Mouse (Mus musculus) spleen, adult 18-20 months (tissue): ENCODE data around the gene Enox2.
"Not testable (repeated sequence)": the region's sequence is repeated elsewhere in the genome, so short reads cannot be mapped to it uniquely, and the experiment has no call there.

ENCODE experiments used
- DNase-seq, 2 experiments: peaks; one replicate each; pipeline ENCODE4 v3.0.0; 2022; ENCODE audit warnings: mixed read lengths in 2 of 2

Gene Enox2

DNA sequence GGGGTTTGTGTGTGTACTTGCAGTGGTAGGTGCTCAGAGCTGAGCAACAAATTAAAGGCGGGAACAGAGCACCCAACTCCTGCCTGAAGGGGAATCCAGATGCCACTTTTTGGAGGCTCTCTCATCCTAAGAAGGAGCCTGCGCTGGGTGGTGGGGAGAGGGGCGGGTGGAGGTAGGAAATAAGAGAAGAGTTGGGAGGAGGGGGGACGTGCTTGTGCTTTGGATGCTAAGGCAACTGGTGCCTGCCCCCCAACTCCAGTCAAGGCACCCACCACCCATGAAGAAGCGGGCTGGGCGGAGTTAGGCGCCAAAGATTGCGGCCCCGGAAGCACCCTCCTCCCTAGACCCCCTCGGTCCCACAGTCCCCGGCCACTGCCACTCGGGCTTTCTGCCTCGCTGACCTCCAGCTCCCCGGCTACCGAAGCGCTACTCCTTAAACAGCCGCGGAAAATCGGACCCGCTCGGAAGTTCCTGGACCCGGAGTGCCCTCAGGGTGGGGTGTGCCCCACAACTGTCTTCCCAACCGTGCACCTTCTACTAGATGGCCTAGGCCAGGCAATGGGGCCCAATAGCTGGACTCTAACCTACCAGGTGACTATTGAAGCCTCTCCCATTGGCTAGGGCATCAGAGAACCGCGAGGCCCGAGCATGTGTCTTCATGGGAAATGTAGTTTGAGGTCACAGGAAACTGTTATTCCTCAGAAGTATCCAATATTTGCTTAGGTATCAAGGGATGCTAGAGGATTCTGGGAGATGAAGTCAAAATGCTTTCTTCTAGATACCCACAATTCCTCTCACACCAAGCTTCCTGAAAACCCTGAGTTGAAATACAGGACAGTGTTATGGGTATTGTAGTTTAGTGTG, at the start of gene Enox2:
Gene Enox2, minus strand, starts transcription at position 560 of the 864 bp plus-strand sequence.
- DNase-seq, result peak; percentile 56 to 59

DNA sequence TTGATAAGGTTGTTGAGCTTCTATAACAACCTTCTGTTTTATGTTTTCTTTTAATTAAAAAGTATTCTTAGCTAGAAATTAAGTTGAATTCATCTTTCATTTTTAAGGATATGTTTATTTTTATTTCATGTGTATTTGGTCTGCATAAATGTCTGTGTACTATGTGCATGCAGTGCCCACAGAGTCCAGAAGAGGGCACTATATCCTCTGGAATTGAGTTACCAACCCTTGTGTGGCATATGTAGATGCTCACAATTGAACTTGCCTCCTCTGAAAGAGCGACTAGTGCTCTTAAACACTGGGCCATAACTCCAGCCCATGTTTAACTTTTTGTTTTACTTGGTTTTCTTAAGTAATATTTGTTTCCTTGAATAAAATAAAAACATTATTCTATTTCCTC, 21.4 kb upstream of the Enox2 start:
- peak in 1 of 2 experiments; percentile 6 for DNase-seq

DNA sequence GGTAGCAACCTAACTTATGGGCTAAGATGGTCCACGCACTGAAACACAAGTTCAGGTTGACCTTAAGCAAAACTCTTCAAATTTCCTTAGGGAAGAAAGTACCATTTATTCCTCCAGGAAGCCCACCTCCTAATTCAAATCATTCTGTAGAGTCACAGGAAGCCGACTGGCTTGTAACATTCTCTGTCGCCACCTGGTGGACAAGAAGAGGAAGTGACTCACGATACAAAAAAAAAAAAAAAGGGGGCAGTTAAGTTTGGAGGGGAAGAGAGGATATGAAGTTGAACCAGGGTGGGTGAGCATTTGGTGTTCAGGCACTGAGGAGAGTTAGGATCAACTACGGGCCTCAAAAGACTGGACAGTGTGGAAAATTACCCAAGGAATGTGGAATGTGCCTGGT, 18.6 kb upstream of the Enox2 start:
- DNase-seq, result peak in 1 of 2 experiments; percentile 3

DNA sequence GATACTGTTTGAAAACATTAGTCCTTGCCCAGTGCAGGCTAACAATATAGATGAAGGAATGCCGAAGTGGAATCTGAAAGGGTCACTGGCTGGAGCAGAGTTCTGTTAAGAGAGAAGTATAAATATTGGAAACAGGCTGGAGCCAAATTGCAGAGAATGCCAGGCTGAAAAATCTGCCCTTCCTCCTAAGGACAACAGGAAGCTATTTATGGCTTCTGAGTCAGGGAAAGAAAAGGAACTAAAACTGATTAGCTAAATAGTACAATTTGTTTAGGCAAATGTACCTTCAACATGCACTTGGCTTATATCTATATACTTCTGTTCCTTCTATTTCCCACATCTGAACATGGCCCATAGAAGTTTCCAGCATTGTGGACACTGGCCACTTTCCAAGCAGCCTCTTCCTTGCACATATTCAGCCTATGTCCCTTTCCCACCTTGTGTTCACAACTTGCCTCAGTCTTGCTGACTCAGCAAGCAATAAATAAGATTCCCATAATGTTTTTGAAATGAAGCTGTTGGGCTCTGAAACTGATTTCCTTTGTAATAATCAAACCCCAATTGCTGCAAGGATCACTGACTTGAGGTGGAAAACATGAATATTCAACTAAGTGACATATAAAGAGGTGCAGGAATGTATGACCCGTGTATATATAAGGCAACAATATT, 8.0 kb downstream of the Enox2 start:
- DNase-seq, result no peak

DNA sequence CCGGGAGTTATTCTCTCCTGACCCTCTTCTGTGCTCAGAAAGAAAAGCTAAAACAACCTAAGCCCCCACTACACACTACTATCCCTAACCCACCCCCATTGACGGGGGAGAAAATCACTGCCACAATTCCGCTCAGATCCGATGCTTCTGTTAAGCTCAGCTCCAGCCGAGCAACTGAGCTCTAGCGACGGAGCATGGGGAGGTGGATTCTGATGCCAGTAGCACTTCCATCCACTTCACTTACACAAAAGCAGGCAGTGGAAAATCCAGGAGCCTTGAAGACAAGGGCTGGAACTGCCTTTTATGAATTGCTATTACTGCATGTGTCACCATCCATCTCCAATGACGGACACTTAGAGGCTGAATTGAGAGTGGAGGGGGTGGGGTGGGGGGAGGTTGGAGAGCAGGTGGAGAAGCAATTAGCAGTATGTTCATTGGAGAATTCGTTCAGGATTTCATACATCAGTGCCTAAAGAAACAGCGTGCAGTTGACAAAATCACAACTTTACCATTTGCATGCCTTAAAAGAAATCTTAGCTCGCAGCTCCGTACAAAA, 14.5 kb downstream of the Enox2 start:
- DNase-seq, result no peak

DNA sequence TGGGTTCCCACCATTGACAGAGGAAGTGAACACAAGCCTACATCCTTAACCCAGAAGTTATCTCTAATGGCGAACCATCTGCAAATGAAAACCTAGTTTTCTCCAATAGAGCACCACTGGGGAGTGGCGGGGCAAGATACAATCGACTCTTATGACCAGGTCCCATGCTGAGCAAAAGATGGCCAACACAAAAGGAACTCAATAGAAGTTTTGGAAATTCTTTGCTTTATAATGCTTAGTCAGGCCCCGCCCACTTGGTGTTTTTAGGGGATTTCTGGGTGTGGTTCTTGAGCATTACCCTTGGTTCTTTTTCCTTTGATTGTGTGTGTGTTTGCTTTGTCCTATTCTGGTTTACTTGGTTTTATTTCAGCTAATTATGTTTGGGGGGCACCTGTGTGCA, 37.2 kb downstream of the Enox2 start:
- no peak for DNase-seq

DNA sequence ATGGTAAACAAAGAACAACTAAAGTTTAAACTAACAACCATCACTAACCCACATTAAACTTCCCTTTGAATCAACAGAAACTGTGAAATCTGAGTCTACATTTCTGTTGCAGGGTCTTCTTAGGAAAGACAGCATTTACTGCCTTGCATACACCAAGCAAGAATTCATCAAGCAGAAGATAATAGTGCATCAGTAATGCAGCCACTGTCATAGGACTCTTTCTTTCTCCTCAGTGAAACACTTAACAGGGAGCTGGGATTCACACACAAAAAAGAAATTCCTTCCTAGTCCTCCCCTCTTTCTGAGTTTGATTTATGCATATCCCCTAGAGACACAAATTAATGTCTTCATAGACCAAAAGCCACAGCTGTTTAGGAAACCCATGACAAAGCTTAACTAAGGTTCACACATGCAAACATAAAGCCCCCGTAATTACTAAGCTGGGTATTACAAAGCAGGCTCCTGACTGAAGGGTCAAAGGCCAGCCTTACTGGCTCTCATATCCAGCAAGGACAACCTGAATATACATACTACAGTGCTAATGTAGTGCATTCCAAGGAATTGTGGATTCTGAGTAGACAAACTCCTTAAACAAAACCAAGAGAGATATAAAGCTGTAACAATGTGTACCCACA, 62.1 kb downstream of the Enox2 start:
- DNase-seq, result no peak

DNA sequence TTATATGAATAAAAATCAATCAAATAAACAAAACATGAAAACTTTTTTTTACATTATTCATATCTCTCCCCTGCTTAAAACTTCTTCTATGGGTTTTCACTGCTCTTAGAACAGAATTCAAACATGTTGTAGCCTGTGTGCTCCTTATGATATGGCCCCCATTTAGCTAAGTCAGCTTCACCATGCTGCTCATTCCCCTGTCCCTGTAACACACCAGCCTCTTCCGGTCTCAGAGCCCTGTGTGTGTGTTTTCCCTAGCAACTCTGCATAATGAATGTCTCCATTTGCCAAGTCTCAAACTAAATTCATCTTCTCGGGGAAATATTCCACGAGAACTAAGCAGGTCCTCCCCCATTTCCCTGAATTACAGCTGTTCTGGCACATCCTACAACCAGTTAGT, 71.6 kb downstream of the Enox2 start:
- DNase-seq, result no peak

DNA sequence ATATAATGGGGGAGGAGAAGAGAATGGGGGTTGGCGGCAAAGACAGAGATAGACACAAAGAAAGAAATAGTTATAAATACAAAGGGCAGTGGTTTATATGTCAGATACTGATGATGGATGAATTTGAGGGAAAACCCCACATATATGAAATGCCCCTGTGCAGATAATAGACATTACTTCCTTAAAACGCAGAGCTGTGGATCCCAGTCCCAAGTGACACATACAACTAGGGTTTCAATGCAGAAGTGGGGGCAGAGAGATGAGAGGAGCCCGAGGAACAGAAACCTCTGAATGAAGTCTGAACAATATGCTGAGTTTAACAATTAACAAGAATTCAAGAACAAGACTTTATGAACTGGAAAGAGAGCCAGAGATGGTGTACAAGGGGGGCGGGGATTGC, 91.7 kb downstream of the Enox2 start:
- no peak for DNase-seq

DNA sequence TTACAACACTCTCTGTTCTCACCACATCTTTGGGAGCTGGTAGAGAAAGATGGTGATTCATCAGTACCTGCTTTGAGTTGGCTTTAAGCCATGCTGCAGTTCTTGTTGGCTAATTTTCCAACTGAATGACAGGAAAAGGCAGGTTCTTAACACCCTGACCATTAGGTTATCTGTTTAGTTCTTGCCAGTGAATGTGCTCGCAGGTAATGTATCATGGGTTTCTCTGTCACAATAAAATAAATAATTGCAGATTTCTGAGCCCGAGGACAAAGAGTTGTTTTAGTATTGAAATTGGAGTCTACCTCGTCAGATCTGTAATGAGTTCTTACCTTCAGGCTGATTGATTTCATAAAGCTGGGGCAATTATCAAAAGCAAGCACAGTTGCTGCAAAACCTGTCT, 106.9 kb downstream of the Enox2 start:
- DNase-seq, result no peak

DNA sequence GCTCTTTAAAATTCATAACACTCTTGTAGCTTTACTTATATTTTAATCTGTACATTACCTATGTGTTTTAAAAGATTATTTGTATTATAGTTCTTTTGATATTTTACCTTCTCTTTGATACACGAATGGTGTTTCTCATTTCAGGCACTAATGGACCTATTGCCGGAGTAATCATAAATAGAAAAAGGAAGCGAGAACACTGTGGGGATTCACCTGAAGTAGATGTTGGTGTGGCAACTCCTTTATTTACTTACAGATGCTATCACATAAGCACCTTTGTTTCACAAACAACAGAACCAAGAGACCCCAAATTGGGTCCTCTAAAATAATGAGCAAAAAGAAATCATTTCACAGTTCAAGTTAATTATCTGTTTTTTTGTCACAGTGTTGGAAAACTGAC, 109.4 kb downstream of the Enox2 start:
- DNase-seq, result no peak

DNA sequence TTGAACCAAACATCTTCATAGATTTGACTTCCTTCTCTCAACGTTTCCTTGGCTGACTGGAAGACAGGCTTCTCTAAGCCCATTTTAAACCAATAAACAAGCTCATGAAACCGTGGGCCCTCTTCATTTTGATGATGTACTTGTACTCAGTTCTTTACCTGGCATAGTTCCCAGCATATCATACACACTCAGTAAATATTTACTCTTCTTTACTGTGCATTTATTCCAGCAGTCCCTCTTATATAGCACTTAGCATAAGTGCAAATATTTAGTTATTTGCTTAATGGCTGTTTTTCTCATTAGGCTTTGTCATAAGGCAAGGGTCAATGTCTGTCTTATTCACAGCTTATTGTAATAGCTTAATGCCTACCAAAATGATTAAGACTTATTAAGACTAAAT, 133.8 kb downstream of the Enox2 start:
- DNase-seq, result no peak

DNA sequence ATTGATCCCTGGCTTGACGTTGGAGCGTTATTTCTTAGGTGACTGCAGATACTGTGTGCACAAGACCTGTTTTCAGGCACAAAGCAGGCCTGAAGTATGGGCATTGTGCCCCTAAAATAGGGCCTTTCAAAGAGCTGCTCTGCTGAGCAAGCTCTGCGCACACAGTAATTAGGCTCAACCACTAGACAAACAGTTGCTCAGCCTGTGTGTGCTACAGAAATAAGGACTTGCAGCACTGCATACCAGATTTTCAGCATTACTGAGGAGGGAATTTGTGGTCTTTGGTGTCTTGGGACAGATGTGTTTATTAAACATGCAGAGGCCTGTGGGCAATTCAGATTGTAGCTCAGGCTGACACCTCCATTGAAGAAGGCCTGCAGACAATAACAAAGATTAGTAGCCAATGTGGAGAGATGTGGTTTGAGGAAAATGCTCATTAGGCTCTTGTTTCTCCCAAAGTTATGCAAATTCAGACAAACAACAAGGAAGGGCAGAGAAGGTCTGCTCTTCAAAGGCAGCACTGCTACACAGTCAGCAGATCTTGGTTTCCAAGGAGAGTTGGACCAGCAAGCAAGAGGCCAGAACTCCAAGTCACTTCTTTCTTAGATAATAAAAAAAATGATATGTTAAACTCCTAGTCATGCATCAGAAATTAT, 163.2 kb downstream of the Enox2 start:
- no peak for DNase-seq

DNA sequence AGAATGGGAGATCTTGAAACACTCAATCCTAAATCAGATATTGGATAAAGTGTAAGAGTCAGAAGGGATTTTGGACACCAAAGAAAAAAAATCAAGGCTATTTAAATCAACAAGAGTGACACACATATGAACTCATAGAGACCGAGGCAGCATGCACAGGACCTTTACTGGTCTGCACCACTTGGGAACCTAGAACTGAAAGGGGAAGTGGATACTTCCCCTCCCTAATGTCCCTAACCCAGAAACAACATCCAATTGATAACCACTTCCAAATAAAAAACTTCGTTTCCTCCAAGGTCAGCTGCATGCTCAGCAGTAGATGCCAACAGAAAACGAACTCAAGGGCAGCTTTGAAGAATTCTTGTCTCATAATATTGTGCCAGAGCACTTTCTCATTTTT, 171.6 kb downstream of the Enox2 start:
- DNase-seq, result no peak

DNA sequence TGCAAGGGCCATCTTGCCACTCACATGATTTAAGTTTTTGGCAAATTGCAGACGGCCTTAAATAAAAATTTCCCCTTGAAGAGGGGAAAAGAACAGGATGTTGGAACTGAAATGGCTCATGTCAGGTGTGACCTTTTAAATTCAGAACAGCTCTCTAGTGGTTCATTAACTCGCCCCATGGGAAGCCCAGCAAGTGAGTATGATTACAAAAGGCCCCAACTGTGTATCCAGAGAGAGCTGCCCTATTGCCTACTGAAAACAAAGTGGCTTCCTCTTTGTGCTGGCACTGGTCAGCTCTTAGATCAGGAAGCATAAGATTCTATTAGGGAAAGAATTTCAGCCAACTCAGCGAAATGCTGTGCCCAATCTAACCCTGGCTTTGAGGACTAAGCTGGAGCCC, 175.6 kb downstream of the Enox2 start:
- no peak for DNase-seq

DNA sequence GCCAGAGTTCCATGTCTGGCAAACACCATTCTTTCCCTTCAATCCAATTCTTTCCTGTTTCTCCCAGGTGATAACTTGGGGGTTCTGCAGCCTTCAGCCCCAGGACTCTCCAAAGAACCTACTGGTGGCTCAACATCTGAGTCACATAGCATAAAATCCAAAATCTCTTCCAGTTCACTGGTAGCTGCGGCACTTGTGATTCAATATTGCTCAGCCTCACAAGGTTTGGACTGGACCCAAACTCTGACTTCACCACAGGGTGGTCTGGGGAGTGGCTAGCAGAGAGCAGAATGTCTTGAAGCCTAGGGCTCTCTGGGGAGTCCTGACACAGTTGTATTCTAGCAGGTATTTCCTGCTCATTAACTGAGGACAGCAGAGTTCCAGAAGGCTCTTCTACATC, 187.5 kb downstream of the Enox2 start:
- not testable (repeated sequence) for DNase-seq

DNA sequence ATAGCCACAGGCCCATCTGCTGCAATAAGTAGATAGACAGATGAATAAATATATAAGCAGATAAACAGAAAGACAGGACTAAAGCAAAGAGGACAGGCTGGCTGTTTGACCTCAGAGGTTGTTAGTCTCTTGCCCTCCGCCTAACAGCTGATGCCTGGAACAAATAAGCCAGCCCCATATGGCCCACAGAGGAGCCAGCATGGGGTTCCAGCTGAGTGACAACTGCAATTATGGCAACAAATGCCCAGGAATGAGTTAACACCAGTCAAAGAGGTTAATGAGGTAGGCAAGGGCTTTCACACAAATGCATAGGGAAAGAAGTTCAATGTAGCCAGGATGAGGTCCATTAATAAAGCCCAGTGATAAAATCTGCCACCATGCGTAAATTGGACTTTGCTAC, 191.8 kb downstream of the Enox2 start:
- DNase-seq, result no peak

DNA sequence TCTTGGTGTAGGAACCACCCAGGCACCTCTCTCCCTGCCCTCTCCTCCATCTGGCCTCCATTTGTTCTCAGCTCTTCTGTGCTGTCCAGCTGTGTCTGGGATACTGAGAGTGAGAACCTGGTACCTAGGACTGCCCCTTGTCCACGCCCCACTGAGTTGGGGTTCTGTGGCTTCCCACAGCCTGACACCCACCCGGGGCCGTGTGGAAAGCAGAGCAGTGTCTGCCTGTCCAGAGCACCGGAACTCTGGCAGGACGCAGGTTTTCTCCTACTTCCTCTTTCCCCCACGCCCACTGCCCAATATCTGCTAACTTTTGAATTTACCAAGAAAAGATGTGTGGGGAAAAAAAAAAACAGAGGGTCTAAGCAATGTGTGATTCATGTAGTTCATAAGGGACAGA, 213.0 kb downstream of the Enox2 start:
- peak in 1 of 2 experiments; percentile 3 for DNase-seq

DNA sequence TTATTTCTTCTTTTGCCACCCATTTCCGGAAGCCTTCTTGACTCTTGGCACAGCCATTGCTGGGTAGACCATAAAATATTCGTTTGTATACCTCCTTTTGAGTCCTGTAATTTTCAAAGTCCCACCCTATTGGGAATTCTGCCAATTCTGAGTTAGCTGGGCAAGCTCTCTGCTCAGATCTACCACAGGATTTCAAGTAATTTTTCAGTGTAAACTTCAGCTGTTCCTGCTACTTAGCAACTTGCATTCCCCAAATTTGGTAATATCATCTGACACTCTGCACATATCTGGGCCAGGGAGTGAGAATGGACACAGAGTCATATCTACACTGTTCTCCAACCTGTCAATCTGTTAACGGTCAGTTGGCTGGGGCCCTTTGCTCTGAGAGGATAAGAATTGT, 214.5 kb downstream of the Enox2 start:
- DNase-seq, result no peak

DNA sequence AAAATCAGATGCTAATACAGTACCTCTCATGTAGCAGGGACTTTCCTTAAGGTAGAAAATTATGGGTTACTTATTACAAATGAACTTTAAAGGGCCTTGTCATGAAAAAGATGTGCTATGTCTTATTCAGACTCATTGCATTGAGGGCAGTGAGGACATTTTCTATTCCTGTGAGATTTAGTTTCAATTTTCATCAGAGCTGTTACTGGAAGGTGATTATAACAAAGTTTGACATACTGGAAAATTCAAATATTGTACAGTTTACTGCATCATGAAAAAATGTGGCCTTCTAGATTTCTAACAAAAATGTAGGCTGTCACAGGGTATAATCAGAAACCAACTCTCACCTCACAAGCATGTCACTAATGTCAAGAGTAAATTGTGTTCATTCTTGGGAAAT, 242.9 kb downstream of the Enox2 start:
- DNase-seq, result no peak

DNA sequence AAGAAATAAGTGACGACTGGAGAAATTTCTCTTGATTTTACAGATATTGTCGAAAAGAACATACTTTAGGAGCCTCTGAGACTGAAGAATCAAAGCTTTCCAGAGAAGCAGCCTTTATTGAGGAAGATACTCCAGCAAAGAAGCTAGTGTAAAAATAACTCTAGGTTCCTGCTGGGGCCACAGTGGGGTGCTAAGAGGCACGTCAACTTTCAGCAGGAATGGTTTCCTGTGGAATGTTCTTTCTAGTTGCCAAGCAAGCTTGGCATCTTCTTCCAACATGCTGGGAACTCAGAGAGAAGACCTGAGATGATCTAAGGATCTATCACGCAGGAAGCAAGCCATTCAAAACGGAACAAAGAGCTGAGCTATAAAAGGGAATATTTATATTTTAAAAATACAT, 278.3 kb downstream of the Enox2 start:
- DNase-seq, result no peak

DNA sequence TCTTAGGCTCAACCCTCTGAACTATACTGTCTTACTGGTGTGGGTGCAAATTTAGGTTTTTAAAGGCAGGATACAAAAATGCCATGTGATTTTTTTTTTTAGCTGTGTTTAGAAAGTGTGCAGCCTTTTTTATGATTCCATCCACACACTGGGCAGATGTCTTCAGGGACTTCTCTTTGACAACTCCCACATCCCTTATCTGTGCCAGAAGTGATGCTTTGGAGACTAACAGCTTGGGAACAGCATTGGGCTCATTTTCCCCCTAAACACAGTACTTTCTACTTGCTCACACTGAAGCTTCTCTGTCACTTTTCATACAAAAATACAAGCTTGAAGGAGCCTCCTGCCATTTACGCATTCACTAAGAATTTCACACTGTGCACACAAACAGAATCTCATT, 282.4 kb downstream of the Enox2 start:
- no peak for DNase-seq

DNA sequence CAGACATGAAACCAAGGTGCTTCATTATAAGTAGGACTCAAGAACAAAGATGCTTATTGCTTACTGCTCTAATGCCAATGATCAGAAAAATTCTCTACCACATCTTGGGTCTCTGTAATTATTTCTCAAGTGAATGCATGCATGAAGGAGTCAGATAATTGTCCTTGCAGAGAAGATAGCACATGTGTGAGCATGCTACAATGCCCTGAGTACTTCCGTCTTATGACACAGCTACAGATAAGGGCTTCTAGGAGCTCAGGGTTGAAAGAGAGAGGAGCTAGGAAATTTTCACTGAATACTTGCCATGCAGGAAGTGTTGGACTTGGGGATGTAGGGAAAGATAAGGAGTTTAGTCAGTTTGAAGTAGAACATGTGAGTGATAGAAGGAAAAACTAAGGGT, 285.2 kb downstream of the Enox2 start:
- DNase-seq, result no peak
